Mouse (Mus musculus) urinary bladder, adult 2 months (tissue): ENCODE measurements around the gene Ubl4b. TPM values are rescaled to one million over a fixed set of nuclear protein-coding genes. Genes with fewer than 3 reads are reported as not detected.

Experiments
- DNase-seq: peaks from one replicate; pipeline ENCODE4 v3.0.0; 2022; ENCODE audit warnings: low spot score
- polyA plus RNA-seq: library from polyadenylated mRNA; depleted of rRNA; stranded (reverse); fragments of >200 nt; gene quantifications from 2 replicates; pipeline ENCODE4 v1.2.3, GENCODE M21; 2012; rRNA removed

Gene Ubl4b
- not detected in 2 replicates for polyA plus RNA-seq

GRCm38 (mm10) chr3:107554842-107555241 is at the start of gene Ubl4b:
Ubl4b (minus strand) TSS chr3:107555073.
- no peak for DNase-seq

- no peak for DNase-seq
Observed at GRCm38 (mm10) chr3:107600127-107600526, 45.3 kb upstream of the Ubl4b start.

GRCm38 (mm10) chr3:107597586-107598389 is 42.9 kb upstream of the Ubl4b start:
- DNase-seq: no peak

GRCm38 (mm10) chr3:107597134-107597533 is 42.3 kb upstream of the Ubl4b start:
- no peak for DNase-seq

- DNase-seq: no peak
Observed at GRCm38 (mm10) chr3:107596559-107596958, 41.7 kb upstream of the Ubl4b start.

- DNase-seq: no peak
Observed at GRCm38 (mm10) chr3:107595938-107596461, 41.1 kb upstream of the Ubl4b start.

GRCm38 (mm10) chr3:107595264-107595937 is 40.5 kb upstream of the Ubl4b start:
- no peak for DNase-seq

- no peak for DNase-seq
Observed at GRCm38 (mm10) chr3:107594662-107595263, 39.9 kb upstream of the Ubl4b start, which contains the start of gene Alx3. Alx3 (plus strand) TSS chr3:107595031.

- no peak for DNase-seq
Observed at GRCm38 (mm10) chr3:107593632-107594031, 38.8 kb upstream of the Ubl4b start.

- no peak for DNase-seq
Observed at GRCm38 (mm10) chr3:107591612-107592011, 36.7 kb upstream of the Ubl4b start.

GRCm38 (mm10) chr3:107586504-107586903 is 31.6 kb upstream of the Ubl4b start:
- no peak for DNase-seq

- no peak for DNase-seq
Observed at GRCm38 (mm10) chr3:107583893-107584292, 29.0 kb upstream of the Ubl4b start.

GRCm38 (mm10) chr3:107582875-107583767 is 28.2 kb upstream of the Ubl4b start:
- DNase-seq: no peak

GRCm38 (mm10) chr3:107582130-107582874 is 27.4 kb upstream of the Ubl4b start:
- no peak for DNase-seq

- no peak for DNase-seq
Observed at GRCm38 (mm10) chr3:107581103-107582010, 26.5 kb upstream of the Ubl4b start.

GRCm38 (mm10) chr3:107579466-107579865 is 24.6 kb upstream of the Ubl4b start:
- DNase-seq: no peak

GRCm38 (mm10) chr3:107577810-107578390 is 23.0 kb upstream of the Ubl4b start:
- no peak for DNase-seq

GRCm38 (mm10) chr3:107576807-107577206 is 21.9 kb upstream of the Ubl4b start:
- no peak for DNase-seq

GRCm38 (mm10) chr3:107571205-107571604 is 16.3 kb upstream of the Ubl4b start:
- no peak for DNase-seq
